Mouse (Mus musculus) CH12.LX (cell line): ENCODE measurements around the gene Smyd3. TPM values are rescaled to one million over a fixed set of nuclear protein-coding genes. Genes with fewer than 3 reads are reported as not detected.

Source experiments
- DNase-seq: peaks from one replicate; pipeline ENCODE4 v3.0.0-alpha.2; 2013; ENCODE audit errors: extremely low read depth
- H3K27ac ChIP-seq: 2 replicates; pipeline ENCODE4 v1.5.1; 2012; ENCODE audit warnings: low read depth, mild to moderate bottlenecking, control low read depth, moderate library complexity; ENCODE audit not compliant: insufficient read depth
- H3K27me3 ChIP-seq: replicated peaks from 2 replicates; pipeline ENCODE3; 2012; ENCODE audit warnings: inconsistent platforms
- H3K36me3 ChIP-seq, 2 experiments: replicated peaks in 1 of 2; 2 replicates each; pipeline versions ENCODE3 to v1.6.1; 2012; ENCODE audit warnings: inconsistent platforms in 1 of 2, low read length in 1 of 2, mild to moderate bottlenecking in 1 of 2, mixed read lengths in 1 of 2, moderate library complexity in 1 of 2; ENCODE audit not compliant: control insufficient read depth in 1 of 2, insufficient read depth in 1 of 2
- H3K4me1 ChIP-seq, 2 experiments: 2 replicates each; pipeline ENCODE4 v1.6.1; 2012; ENCODE audit warnings: inconsistent platforms in 1 of 2, moderate library complexity in 1 of 2; ENCODE audit not compliant: insufficient read depth in 2 of 2, control insufficient read depth in 1 of 2
- H3K4me2 ChIP-seq: 2 replicates; pipeline ENCODE4 v1.6.1; 2012; ENCODE audit warnings: low read depth, mild to moderate bottlenecking, control low read depth; ENCODE audit not compliant: poor library complexity, insufficient read depth, severe bottlenecking
- H3K4me3 ChIP-seq, 3 experiments: fragments of 150-350 bp in 1 of 3; sonication (generic) in 1 of 3; replicated peaks in 1 of 3; 2 replicates each; pipeline versions ENCODE3 to v1.5.1; 2011 to 2012; ENCODE audit warnings: low read depth in 2 of 3, low read length in 2 of 3, mild to moderate bottlenecking in 2 of 3, moderate library complexity in 2 of 3, control low read depth in 1 of 3, improper control_type of control experiment in 1 of 3, inconsistent platforms in 1 of 3, mixed read lengths in 1 of 3; ENCODE audit not compliant: poor library complexity in 1 of 3
- H3K79me2 ChIP-seq: replicated peaks from 2 replicates; pipeline ENCODE4 v1.6.1; 2012; ENCODE audit warnings: mild to moderate bottlenecking, moderate library complexity; ENCODE audit not compliant: control insufficient read depth, poor library complexity, insufficient read depth, severe bottlenecking; ENCODE audit errors: extremely low read depth
- H3K9ac ChIP-seq: 2 replicates; pipeline ENCODE4 v1.6.1; 2012; ENCODE audit warnings: low read depth, mild to moderate bottlenecking, control low read depth, moderate library complexity; ENCODE audit not compliant: insufficient read depth
- H3K9me3 ChIP-seq: replicated peaks from 2 replicates; pipeline ENCODE3; 2012; ENCODE audit warnings: low read length, inconsistent platforms, mixed read lengths
- BHLHE40 ChIP-seq: IDR thresholded peaks from 2 replicates; pipeline ENCODE4 v1.6.1; 2011; ENCODE audit warnings: mild to moderate bottlenecking, low read depth, low read length, improper control_type of control experiment
- CHD2 ChIP-seq: IDR thresholded peaks from 2 replicates; pipeline ENCODE4 v1.6.1; 2011; ENCODE audit warnings: low read length, improper control_type of control experiment
- ELF1 ChIP-seq: IDR thresholded peaks from 2 replicates; pipeline ENCODE4 v1.6.1; 2014; ENCODE audit warnings: low read depth, mild to moderate bottlenecking, inconsistent platforms, low read length, improper control_type of control experiment
- ETS1 ChIP-seq: conservative IDR thresholded peaks from 2 replicates; pipeline ENCODE4 v1.6.1; 2012; ENCODE audit warnings: low read depth, mild to moderate bottlenecking, inconsistent platforms, low read length, improper control_type of control experiment, moderate library complexity
- JUND ChIP-seq: conservative IDR thresholded peaks from 2 replicates; pipeline ENCODE4 v1.6.1; 2011; ENCODE audit warnings: low read depth, low read length, improper control_type of control experiment
- MAZ ChIP-seq: IDR thresholded peaks from 2 replicates; pipeline ENCODE4 v1.6.1; 2012; ENCODE audit warnings: low read depth, mild to moderate bottlenecking, inconsistent platforms, low read length, improper control_type of control experiment, moderate library complexity
- MEF2A ChIP-seq: IDR thresholded peaks from 2 replicates; pipeline ENCODE4 v1.6.1; 2014; ENCODE audit warnings: low read depth, mild to moderate bottlenecking, inconsistent platforms, low read length, improper control_type of control experiment, borderline replicate concordance
- MXI1 ChIP-seq: IDR thresholded peaks from 2 replicates; pipeline ENCODE4 v1.6.1; 2011; ENCODE audit warnings: mild to moderate bottlenecking, low read depth, low read length, improper control_type of control experiment
- MYC ChIP-seq: IDR thresholded peaks from 2 replicates; pipeline ENCODE4 v1.6.1; 2011; ENCODE audit warnings: low read depth, mild to moderate bottlenecking, improper control_type of control experiment, low read length
- POLR2A ChIP-seq: IDR thresholded peaks from 2 replicates; pipeline ENCODE4 v1.6.1; 2011; ENCODE audit warnings: low read depth, mild to moderate bottlenecking, improper control_type of control experiment, low read length
- POLR2AphosphoS2 ChIP-seq: IDR thresholded peaks from 2 replicates; pipeline ENCODE4 v1.6.1; 2011; ENCODE audit warnings: low read depth, low read length, improper control_type of control experiment
- SMC3 ChIP-seq: IDR thresholded peaks from 2 replicates; pipeline ENCODE4 v1.6.1; 2011; ENCODE audit warnings: low read depth, low read length, improper control_type of control experiment
- TCF12 ChIP-seq: IDR thresholded peaks from 2 replicates; pipeline ENCODE4 v1.6.1; 2014; ENCODE audit warnings: low read depth, mild to moderate bottlenecking, inconsistent platforms, low read length, improper control_type of control experiment
- USF1 ChIP-seq: IDR thresholded peaks from 2 replicates; pipeline ENCODE4 v1.6.1; 2014; ENCODE audit warnings: low read depth, mild to moderate bottlenecking, inconsistent platforms, low read length, improper control_type of control experiment
- ZC3H11A ChIP-seq: IDR thresholded peaks from 2 replicates; pipeline ENCODE4 v1.6.1; 2012; ENCODE audit warnings: low read depth, mild to moderate bottlenecking, inconsistent platforms, low read length, improper control_type of control experiment
- dilution Hi-C: fragments of 300-500 bp; cut with MboI; formaldehyde crosslinking; loops from 2 replicates; pipeline ENCODE4 v1.14.3; 2020; ENCODE audit warnings: low sequenced_read_pairs; ENCODE audit not compliant: extremely low pct_unique_long_range_greater_than_20kb, extremely low pct_ligation_motif_present
- in situ Hi-C: fragments of 300-500 bp; cut with MboI; formaldehyde crosslinking; loops from 3 replicates; pipeline ENCODE4 v1.14.3; 2019; ENCODE audit warnings: low sequenced_read_pairs, low pct_ligation_motif_present, low pct_unique_long_range_greater_than_20kb, mixed read lengths
- polyA plus RNA-seq: library from polyadenylated mRNA; unstranded; fragments of >175 nt; gene quantifications from 2 replicates; pipeline ENCODE4 v1.2.1, GENCODE M21; 2012; ENCODE audit warnings: low read depth; ENCODE audit not compliant: insufficient read length
- total RNA-seq, 2 experiments: library from RNA; depleted of rRNA; stranded (reverse); fragments of 300-350 nt in 1 of 2; fragments of >200 nt in 1 of 2; gene quantifications; 2 replicates each; pipeline ENCODE4 v1.2.3; 2012 to 2014

Gene Smyd3
- total and polyA plus RNA-seq, 3 experiments, result 11.4 to 12.5 (median 11.8) TPM

DNA sequence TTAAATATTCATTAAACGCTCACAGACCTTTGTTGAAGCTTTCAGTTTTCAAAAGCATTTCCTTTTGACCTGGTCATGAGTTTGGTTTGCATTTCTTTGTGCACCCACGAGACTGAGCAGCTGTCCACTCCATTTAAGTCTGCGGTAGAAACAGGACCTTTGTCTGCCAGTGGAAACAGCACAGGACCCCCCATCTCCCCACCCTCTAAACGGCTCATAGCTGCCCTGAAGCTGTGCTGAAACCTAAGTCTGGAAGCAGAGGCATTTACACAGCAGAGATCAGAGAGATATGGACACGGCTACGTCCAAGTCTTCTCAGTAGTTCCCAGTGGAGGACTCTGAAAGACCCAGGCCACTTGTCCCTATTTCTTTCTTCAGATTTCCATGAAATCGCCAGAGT is 305.5 kb downstream of the Smyd3 start:
- in situ Hi-C loops (no loop called here), dilution Hi-C loops (no loop called here)

DNA sequence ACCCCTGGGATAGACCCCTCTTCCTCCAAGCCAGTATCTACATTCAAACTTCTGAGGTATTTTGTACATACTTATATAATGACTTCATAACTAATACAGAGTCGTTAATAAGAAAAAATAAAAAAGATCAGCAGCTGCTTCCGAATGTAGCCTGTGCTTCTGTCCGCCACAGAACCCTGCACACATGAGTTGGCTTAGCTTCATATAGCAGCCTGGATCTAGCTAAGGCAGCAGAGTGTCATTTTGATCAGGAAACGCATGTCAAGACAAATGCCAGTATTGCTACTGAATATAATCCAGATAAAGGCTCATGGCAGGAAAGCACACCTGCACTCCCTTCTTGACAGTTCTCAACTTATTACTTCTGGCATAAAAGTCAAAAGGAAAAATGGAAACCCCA is 306.5 kb downstream of the Smyd3 start:
- dilution Hi-C loops (no loop called here), in situ Hi-C loops (no loop called here)

More for the DNA sequence above, 305.5 kb downstream of the Smyd3 start:
- no peak overlapping the region for H3K4me3 ChIP-seq
- H3K27me3 ChIP-seq, result no peaks in the 10 kb centered on the region
- no peak overlapping the region for H3K9ac ChIP-seq
- no peak overlapping the region for H3K4me2 ChIP-seq
- no peaks in the 10 kb centered on the region for H3K79me2 ChIP-seq
- 0 out of 4 replicates have a peak, but pooled peaks cover 0 to 2% of the 10 kb centered on the region in 2 experiments for H3K4me1 ChIP-seq
- DNase-seq, result no peak
- H3K9me3 ChIP-seq, result no peaks in the 10 kb centered on the region
- TF ChIP-seq POLR2AphosphoS2 (no peak), MEF2A (no peak), CHD2 (no peak), POLR2A (no peak)
- H3K27ac ChIP-seq, result no peak overlapping the region
- H3K36me3 ChIP-seq, result no peaks in the 10 kb centered on the region

DNA sequence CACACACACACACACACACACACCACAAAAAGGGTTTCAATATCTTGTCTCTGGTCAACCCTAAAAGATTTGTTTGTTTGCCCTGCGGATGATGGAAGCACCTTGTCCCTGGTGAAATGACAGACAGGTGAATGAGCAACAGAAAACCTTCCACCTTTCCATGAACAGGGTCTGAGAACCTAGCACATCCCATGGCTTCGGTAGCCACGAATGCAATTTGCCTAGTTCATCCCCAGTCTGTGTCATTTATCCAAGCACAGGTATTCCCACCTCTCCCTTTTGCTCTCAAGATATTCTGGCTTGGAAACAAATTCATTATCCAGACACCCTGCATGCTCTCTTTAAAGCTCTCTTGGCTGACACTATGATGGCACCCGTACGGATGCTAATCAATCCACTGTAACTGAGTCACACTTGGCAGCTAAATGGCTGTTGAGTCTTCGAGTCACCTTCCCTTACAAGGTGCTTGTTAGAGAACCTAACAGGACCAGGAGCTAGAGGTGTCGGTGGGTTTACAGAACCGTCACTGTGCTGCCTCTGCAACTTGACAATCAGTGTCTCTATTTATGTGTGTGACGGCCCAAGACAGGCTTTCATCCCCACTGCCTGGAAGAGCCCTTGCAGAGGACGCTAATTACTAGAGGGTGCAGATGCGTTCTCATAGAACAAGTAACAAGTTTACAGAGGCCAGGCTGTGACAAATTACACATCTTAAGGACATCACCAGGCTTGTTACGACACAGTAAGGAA is 309.8 kb downstream of the Smyd3 start:
- dilution Hi-C loops, result no loop called here
- TF ChIP-seq SMC3, result no peak
- TF ChIP-seq BHLHE40, result no peak
- no peak for TF ChIP-seq USF1
- TF ChIP-seq ETS1, result no peak
- no peak for TF ChIP-seq MYC
- TF ChIP-seq, all 38 proteins: peak for 0
- no peak overlapping the region for H3K27ac ChIP-seq
- H3K4me2 ChIP-seq, result no peak overlapping the region
- in situ Hi-C loops, result no loop called here
- H3K79me2 ChIP-seq, result no peaks in the 10 kb centered on the region
- DNase-seq, result no peak
- no peaks in the 10 kb centered on the region for H3K36me3 ChIP-seq
- H3K9me3 ChIP-seq, result no peaks in the 10 kb centered on the region
- no peak overlapping the region for H3K9ac ChIP-seq
- no peaks in the 10 kb centered on the region for H3K4me1 ChIP-seq
- no peak overlapping the region for H3K4me3 ChIP-seq
- no peaks in the 10 kb centered on the region for H3K27me3 ChIP-seq

More for the DNA sequence above, 306.5 kb downstream of the Smyd3 start:
- Histone ChIP-seq H3K4me3 (no peak overlapping the region), H3K4me1 (0 out of 4 replicates have a peak, but pooled peaks cover 0 to 2% of the 10 kb centered on the region in 2 experiments), H3K36me3 (no peaks in the 10 kb centered on the region), H3K27me3 (no peaks in the 10 kb centered on the region), H3K9me3 (no peaks in the 10 kb centered on the region), H3K79me2 (no peaks in the 10 kb centered on the region), H3K27ac (no peak overlapping the region), H3K4me2 (no peak overlapping the region), H3K9ac (no peak overlapping the region)
- DNase-seq, result no peak
- TF ChIP-seq ELF1, result no peak
- no peak for TF ChIP-seq MXI1
- TF ChIP-seq BHLHE40, result no peak
- no peak for TF ChIP-seq TCF12
- no peak for TF ChIP-seq MEF2A
- TF ChIP-seq ZC3H11A, result no peak
- no peak for TF ChIP-seq JUND
- no peak for TF ChIP-seq MAZ
